Mouse (Mus musculus): ENCODE results near the gene Rtca. TPM values are rescaled to one million over a fixed set of nuclear protein-coding genes. Genes with fewer than 3 reads are reported as not detected.

Rtca gene
- total RNA-seq (2014; fragmentation: Nextera tagmentation) (31.6 and 47.9 TPM in 2 replicates), total RNA-seq (2017) (32.1 and 36.8 TPM in 2 replicates), polyA plus RNA-seq (2012) (36.7 and 40.3 TPM in 2 replicates)

- Histone ChIP-seq H3K9me3 (replicated peaks) (no peaks in the 10 kb centered on the region), H3K27me3 (ENCODE audit: insufficient read depth, low read length) (peaks cover under 1% of the 10 kb centered on the region), H3K4me1 (ENCODE audit: insufficient read depth, low read depth, low read length) (peaks cover 32% of the 10 kb centered on the region), H3K36me3 (replicated peaks) (peaks cover 39% of the 10 kb centered on the region), H3K4me3 (ENCODE audit: low read depth, low read length) (peak within 1 kb of the TSS; percentile 89)
- DNase-seq (ENCODE audit: low spot score), result peak; percentile 96
- peak; percentile 90 for ATAC-seq (ENCODE audit: extremely low read depth, insufficient number of reproducible peaks, low FRiP score, poor library complexity, severe bottlenecking)
- TF ChIP-seq GATA1 (IDR thresholded peaks at IDR 0.05; ENCODE audit: borderline replicate concordance, low read length), result no peak
- TF ChIP-seq CTCF (IDR thresholded peaks at IDR 0.05; ENCODE audit: low read depth, low read length), result peak; percentile 69
Observed at GRCm38 (mm10) chr3:116507772-116508351, at the start of gene Rtca. Gene Rtca, minus strand, starts transcription at chr3:116508208.

DNA sequence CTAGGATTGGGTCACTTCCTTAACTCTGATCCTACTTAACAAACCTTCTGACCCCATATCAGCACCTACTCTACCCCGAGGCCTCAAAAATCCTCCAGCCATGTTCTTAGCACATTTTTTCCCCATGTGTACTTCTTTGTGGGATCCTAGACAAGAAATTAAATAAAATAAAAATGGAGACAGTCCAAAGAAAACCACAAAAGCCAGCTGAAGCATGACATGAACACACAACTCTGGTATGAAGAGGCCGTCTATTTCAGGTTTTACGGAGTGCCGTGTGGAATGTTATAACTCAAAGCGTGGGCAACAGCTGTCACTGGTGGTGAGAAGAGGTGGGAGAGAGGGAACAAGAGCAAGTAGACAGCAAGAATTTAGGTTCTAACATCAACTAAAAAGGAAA, 43.4 kb upstream of the Rtca start:
- H3K9me3 ChIP-seq (replicated peaks), result peaks cover 5% of the 10 kb centered on the region; the same call in 1 of the 2 replicates
- ATAC-seq (ENCODE audit: extremely low read depth, insufficient number of reproducible peaks, low FRiP score, poor library complexity, severe bottlenecking) (no peak), DNase-seq (ENCODE audit: low spot score) (no peak)
- peaks cover 19% of the 10 kb centered on the region for H3K36me3 ChIP-seq (replicated peaks)
- no peak overlapping the region for H3K4me3 ChIP-seq (ENCODE audit: low read depth, low read length)
- H3K4me1 ChIP-seq (ENCODE audit: insufficient read depth, low read depth, low read length), result no peaks in the 10 kb centered on the region
- no peaks in the 10 kb centered on the region for H3K27me3 ChIP-seq (ENCODE audit: insufficient read depth, low read length)
- no peak for TF ChIP-seq CTCF (IDR thresholded peaks at IDR 0.05; ENCODE audit: low read depth, low read length)
- TF ChIP-seq TAL1 (conservative IDR thresholded peaks at IDR 0.05; ENCODE audit: low read depth, low read length), result no peak
- TF ChIP-seq GATA2 (IDR thresholded peaks at IDR 0.05; ENCODE audit: borderline replicate concordance, low read depth, low read length), result no peak
- no peak for TF ChIP-seq POLR2AphosphoS5 (IDR thresholded peaks at IDR 0.05; ENCODE audit: insufficient replicate concordance, low read depth, low read length)
- no peak for TF ChIP-seq GATA1 (IDR thresholded peaks at IDR 0.05; ENCODE audit: borderline replicate concordance, low read length)

DNA sequence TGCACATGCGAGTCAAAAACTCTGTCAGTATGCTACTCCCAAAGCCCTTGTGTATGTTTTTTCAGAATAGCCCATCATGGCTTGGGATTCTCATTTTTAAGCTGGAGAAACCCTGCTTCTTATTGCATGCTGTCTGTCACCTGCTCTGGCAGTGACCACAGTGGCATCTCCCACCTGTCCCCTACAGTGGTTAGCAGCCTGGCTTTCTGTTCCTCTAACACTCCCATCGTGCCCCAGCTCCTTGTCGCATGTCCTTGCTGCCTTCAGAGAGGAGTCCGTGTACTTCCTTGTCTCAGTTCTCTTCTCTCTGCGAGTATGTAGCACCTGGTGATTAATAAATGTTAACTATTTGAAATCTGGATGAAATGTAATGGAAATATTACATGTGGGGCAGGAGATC, 39.4 kb upstream of the Rtca start:
- Histone ChIP-seq H3K27me3 (ENCODE audit: insufficient read depth, low read length) (no peaks in the 10 kb centered on the region), H3K4me3 (ENCODE audit: low read depth, low read length) (no peak overlapping the region), H3K36me3 (replicated peaks) (peaks cover 42% of the 10 kb centered on the region), H3K4me1 (ENCODE audit: insufficient read depth, low read depth, low read length) (no peaks in the 10 kb centered on the region), H3K9me3 (replicated peaks) (peaks cover 5% of the 10 kb centered on the region; the same call in 1 of the 2 replicates)
- no peak for TF ChIP-seq CTCF (IDR thresholded peaks at IDR 0.05; ENCODE audit: low read depth, low read length)
- DNase-seq (ENCODE audit: low spot score) (no peak), ATAC-seq (ENCODE audit: extremely low read depth, insufficient number of reproducible peaks, low FRiP score, poor library complexity, severe bottlenecking) (no peak)

DNA sequence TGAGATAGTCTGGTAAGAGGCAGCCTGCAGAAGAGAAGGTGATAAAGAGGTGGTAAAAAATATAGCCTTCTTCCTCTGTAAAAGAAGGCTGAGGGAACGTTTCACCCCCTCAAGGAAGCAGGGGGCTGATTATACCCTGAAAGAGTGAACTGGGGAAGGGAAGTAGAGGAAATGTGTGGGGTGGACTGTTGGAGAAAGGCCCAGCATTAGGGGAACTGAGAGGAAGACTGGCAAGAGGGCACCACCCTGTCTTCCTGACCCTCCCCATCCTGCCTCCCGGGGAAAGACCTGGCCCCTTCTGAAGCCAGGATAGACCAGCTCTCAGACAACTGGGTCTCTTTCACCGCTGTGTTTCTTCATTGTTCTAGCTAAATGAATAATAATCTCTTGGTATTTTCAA, 34.5 kb upstream of the Rtca start:
- no peaks in the 10 kb centered on the region for H3K4me1 ChIP-seq (ENCODE audit: insufficient read depth, low read depth, low read length)
- TF ChIP-seq POLR2AphosphoS5 (IDR thresholded peaks at IDR 0.05; ENCODE audit: insufficient replicate concordance, low read depth, low read length) (no peak), TAL1 (conservative IDR thresholded peaks at IDR 0.05; ENCODE audit: low read depth, low read length) (no peak), CTCF (IDR thresholded peaks at IDR 0.05; ENCODE audit: low read depth, low read length) (no peak), GATA2 (IDR thresholded peaks at IDR 0.05; ENCODE audit: borderline replicate concordance, low read depth, low read length) (no peak), GATA1 (IDR thresholded peaks at IDR 0.05; ENCODE audit: borderline replicate concordance, low read length) (no peak)
- H3K27me3 ChIP-seq (ENCODE audit: insufficient read depth, low read length), result no peaks in the 10 kb centered on the region
- no peaks in the 10 kb centered on the region for H3K9me3 ChIP-seq (replicated peaks)
- H3K36me3 ChIP-seq (replicated peaks), result peaks cover 69% of the 10 kb centered on the region
- no peak for DNase-seq (ENCODE audit: low spot score)
- no peak for ATAC-seq (ENCODE audit: extremely low read depth, insufficient number of reproducible peaks, low FRiP score, poor library complexity, severe bottlenecking)
- H3K4me3 ChIP-seq (ENCODE audit: low read depth, low read length), result no peak overlapping the region

DNA sequence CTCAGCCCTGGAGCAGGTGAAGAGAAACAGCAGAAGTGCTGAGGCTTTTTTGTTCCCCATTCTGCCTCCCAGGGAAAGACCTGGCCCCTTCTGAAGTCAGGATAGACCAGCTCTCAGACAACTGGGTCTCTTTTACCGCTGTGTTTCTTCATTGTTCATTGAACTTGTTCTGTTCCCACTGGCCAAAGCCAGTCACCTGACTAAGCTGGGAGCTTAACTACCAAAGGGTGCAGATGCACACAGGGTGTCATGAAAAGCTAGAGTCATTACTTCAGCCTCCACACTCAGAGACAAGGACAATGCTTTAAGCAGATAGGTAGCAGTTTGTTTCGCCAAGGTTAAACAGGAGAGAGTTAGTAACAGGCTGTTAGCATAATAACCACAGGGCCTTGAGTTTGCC, 34.1 kb upstream of the Rtca start:
- ATAC-seq (ENCODE audit: extremely low read depth, insufficient number of reproducible peaks, low FRiP score, poor library complexity, severe bottlenecking), result no peak
- Histone ChIP-seq H3K27me3 (ENCODE audit: insufficient read depth, low read length) (no peaks in the 10 kb centered on the region), H3K9me3 (replicated peaks) (no peaks in the 10 kb centered on the region), H3K4me3 (ENCODE audit: low read depth, low read length) (no peak overlapping the region), H3K36me3 (replicated peaks) (peaks cover 69% of the 10 kb centered on the region), H3K4me1 (ENCODE audit: insufficient read depth, low read depth, low read length) (no peaks in the 10 kb centered on the region)
- no peak for TF ChIP-seq GATA1 (IDR thresholded peaks at IDR 0.05; ENCODE audit: borderline replicate concordance, low read length)
- no peak for TF ChIP-seq CTCF (IDR thresholded peaks at IDR 0.05; ENCODE audit: low read depth, low read length)
- no peak for TF ChIP-seq GATA2 (IDR thresholded peaks at IDR 0.05; ENCODE audit: borderline replicate concordance, low read depth, low read length)
- no peak for TF ChIP-seq TAL1 (conservative IDR thresholded peaks at IDR 0.05; ENCODE audit: low read depth, low read length)
- no peak for TF ChIP-seq POLR2AphosphoS5 (IDR thresholded peaks at IDR 0.05; ENCODE audit: insufficient replicate concordance, low read depth, low read length)
- DNase-seq (ENCODE audit: low spot score), result no peak

- H3K4me1 ChIP-seq (ENCODE audit: insufficient read depth, low read depth, low read length), result no peaks in the 10 kb centered on the region
- no peak for DNase-seq (ENCODE audit: low spot score)
- TF ChIP-seq CTCF (IDR thresholded peaks at IDR 0.05; ENCODE audit: low read depth, low read length) (no peak), TAL1 (conservative IDR thresholded peaks at IDR 0.05; ENCODE audit: low read depth, low read length) (no peak), GATA1 (IDR thresholded peaks at IDR 0.05; ENCODE audit: borderline replicate concordance, low read length) (no peak), GATA2 (IDR thresholded peaks at IDR 0.05; ENCODE audit: borderline replicate concordance, low read depth, low read length) (no peak), POLR2AphosphoS5 (IDR thresholded peaks at IDR 0.05; ENCODE audit: insufficient replicate concordance, low read depth, low read length) (no peak)
- H3K4me3 ChIP-seq (ENCODE audit: low read depth, low read length), result no peak overlapping the region
- no peak for ATAC-seq (ENCODE audit: extremely low read depth, insufficient number of reproducible peaks, low FRiP score, poor library complexity, severe bottlenecking)
- peaks cover 76% of the 10 kb centered on the region for H3K36me3 ChIP-seq (replicated peaks)
- H3K9me3 ChIP-seq (replicated peaks), result no peaks in the 10 kb centered on the region
- H3K27me3 ChIP-seq (ENCODE audit: insufficient read depth, low read length), result no peaks in the 10 kb centered on the region
Observed at GRCm38 (mm10) chr3:116537200-116537573, 29.2 kb upstream of the Rtca start.

All from G1E (cell line).